Comparison of ENCODE assay signal across 9 mouse cellular contexts in genomic region chr17:44618691-44619090, GRCm38 (mm10).
A peak's percentile ranks its signal among the peaks of the same experiment; 100 is the strongest.
DNase-seq lines count a peak whose midpoint lies in the region; ATAC-seq and TF ChIP-seq lines count a peak whose summit lies in the region.
"Had no signal": no experiment of that assay in that cellular context is flagged by ENCODE, and none has a peak within 500 bp of the region (broad histone marks: within the 10 kb centered on the region; RNA-seq: fewer than 3 reads in every experiment).

No protein-coding gene starts in this region.

- no peaks in the 10 kb centered on the region for H3K27me3 ChIP-seq in intestine, embryonic 15.5 days (replicated peaks)
- H3K27me3 ChIP-seq in intestine, postnatal 0 days (replicated peaks; ENCODE audit: control insufficient read depth, insufficient read depth, low read length), result no peaks in the 10 kb centered on the region; the same call in 1 of the 2 replicates
- H3K27me3 ChIP-seq in embryonic facial prominence, embryonic 13.5 days, result peaks cover 4% of the 10 kb centered on the region; the same call in 1 of the 2 replicates
- H3K27me3 ChIP-seq: heart, embryonic 15.5 days had no signal

- 0 out of 2 replicates have a peak overlapping the region, but pooled peaks have one; percentile 14 for H3K4me2 ChIP-seq in intestine, embryonic 15.5 days (replicated peaks)
- H3K4me2 ChIP-seq in intestine, postnatal 0 days (replicated peaks; ENCODE audit: low read depth), result no peak overlapping the region
- peak overlapping the region; percentile 51 for H3K4me2 ChIP-seq in embryonic facial prominence, embryonic 13.5 days
- H3K4me2 ChIP-seq: heart, embryonic 15.5 days had no signal

- DNase-seq in kidney, postnatal 4 days, result peak; percentile 71 to 77
- DNase-seq in retina, embryonic 14.5 days (ENCODE audit: low spot score), result peak; percentile 50
- no peak for DNase-seq in ovary, postnatal 10 days (ENCODE audit: low spot score)
- DNase-seq in spleen, postnatal 36 days (ENCODE audit: low spot score in 2 of 2), result no peak

- no peaks in the 10 kb centered on the region for H3K4me1 ChIP-seq in intestine, embryonic 15.5 days (replicated peaks)
- H3K4me1 ChIP-seq in intestine, postnatal 0 days (replicated peaks; ENCODE audit: control insufficient read depth, insufficient read depth, low read length), result no peaks in the 10 kb centered on the region
- H3K4me1 ChIP-seq in brown adipose tissue, adult 24 weeks (ENCODE audit: control insufficient read depth, insufficient read depth, insufficient read length, low read length), result no peaks in the 10 kb centered on the region
- peaks cover 65% of the 10 kb centered on the region for H3K4me1 ChIP-seq in embryonic facial prominence, embryonic 13.5 days

- H3K9me3 ChIP-seq in intestine, embryonic 15.5 days, result no peaks in the 10 kb centered on the region
- H3K9me3 ChIP-seq in intestine, postnatal 0 days (ENCODE audit: control insufficient read depth), result no peaks in the 10 kb centered on the region
- H3K9me3 ChIP-seq in embryonic facial prominence, embryonic 13.5 days, result no peaks in the 10 kb centered on the region
- H3K9me3 ChIP-seq: heart, embryonic 15.5 days had no signal

- 40% methylated on average over 11 of the region's 11 CpGs for WGBS in intestine, embryonic 15.5 days
- 51% methylated on average over 11 of the region's 11 CpGs for WGBS in intestine, postnatal 0 days
- WGBS in embryonic facial prominence, embryonic 13.5 days, result 24% methylated on average over 11 of the region's 11 CpGs

- ATAC-seq in intestine, embryonic 15.5 days, result no peak
- no peak for ATAC-seq in intestine, postnatal 0 days
- no peak for ATAC-seq in embryonic facial prominence, embryonic 13.5 days (ENCODE audit: insufficient number of reproducible peaks, insufficient read depth, low FRiP score, low TSS enrichment, low read depth)

- TF ChIP-seq CTCF in intestine, postnatal 0 days (IDR thresholded peaks at IDR 0.05; ENCODE audit: low read depth), result no peak

- H3K9ac ChIP-seq in intestine, embryonic 15.5 days, result no peak overlapping the region
- no peak overlapping the region for H3K9ac ChIP-seq in intestine, postnatal 0 days (ENCODE audit: low read depth, low read length)
- no peak overlapping the region for H3K9ac ChIP-seq in embryonic facial prominence, embryonic 13.5 days
- H3K9ac ChIP-seq: heart, embryonic 15.5 days had no signal

- H3K4me3 ChIP-seq in intestine, embryonic 15.5 days (replicated peaks), result no peak overlapping the region
- H3K4me3 ChIP-seq in intestine, postnatal 0 days (ENCODE audit: low read depth, low read length), result no peak overlapping the region
- peak overlapping the region; percentile 32 for H3K4me3 ChIP-seq in brown adipose tissue, adult 24 weeks (ENCODE audit: insufficient read depth, low read depth, low read length)
- H3K4me3 ChIP-seq in embryonic facial prominence, embryonic 13.5 days, result peak overlapping the region; percentile 9; the same call in 1 of the 2 replicates
- H3K4me3 ChIP-seq: heart, embryonic 15.5 days had no signal

- no peak overlapping the region for H3K27ac ChIP-seq in intestine, embryonic 15.5 days
- H3K27ac ChIP-seq in intestine, postnatal 0 days (ENCODE audit: low read depth, low read length), result no peak overlapping the region
- H3K27ac ChIP-seq in brown adipose tissue, adult 24 weeks (replicated peaks; ENCODE audit: low read depth, low read length), result no peak overlapping the region
- peak overlapping the region; percentile 62; the same call in 1 of the 2 replicates for H3K27ac ChIP-seq in embryonic facial prominence, embryonic 13.5 days
- H3K27ac ChIP-seq: heart, embryonic 15.5 days had no signal

- no peaks in the 10 kb centered on the region for H3K36me3 ChIP-seq in intestine, embryonic 15.5 days
- H3K36me3 ChIP-seq in intestine, postnatal 0 days (ENCODE audit: control insufficient read depth, insufficient read depth), result no peaks in the 10 kb centered on the region
- 0 out of 2 replicates have a peak, but pooled peaks cover 7% of the 10 kb centered on the region for H3K36me3 ChIP-seq in embryonic facial prominence, embryonic 13.5 days
- H3K36me3 ChIP-seq: heart, embryonic 15.5 days had no signal

Comparison
In these comparisons a context has a peak if more than half of its experiments do, and no peak if none do; other contexts are left out.
1. H3K4me3 ChIP-seq: peak in brown adipose tissue, adult 24 weeks (single experiment) and embryonic facial prominence, embryonic 13.5 days (single experiment); none in intestine, embryonic 15.5 days (single experiment) and intestine, postnatal 0 days (single experiment).
2. DNase-seq: peak in kidney, postnatal 4 days (2 of 2) and retina, embryonic 14.5 days (single experiment); none in ovary, postnatal 10 days (single experiment) and spleen, postnatal 36 days (0 of 2).